Mouse (Mus musculus) testis, adult 2 months (tissue): ENCODE data around the gene Lrp3.

Experiments used
- CTCF ChIP-seq: fragments of 200-500 bp; IDR thresholded peaks from 2 replicates; pipeline ENCODE4 v1.5.1; 2012; ENCODE audit warnings: low read depth, mild to moderate bottlenecking, inconsistent platforms, low read length, moderate library complexity; ENCODE audit not compliant: control insufficient read depth, insufficient read depth, insufficient replicate concordance
- POLR2A ChIP-seq: fragments of 200-500 bp; IDR thresholded peaks from 2 replicates; pipeline ENCODE4 v1.6.1; 2012; ENCODE audit warnings: low read depth, mild to moderate bottlenecking, inconsistent platforms, low read length, moderate library complexity; ENCODE audit not compliant: control insufficient read depth

- TF ChIP-seq POLR2A (no peak), CTCF (peak; percentile 38; the same call in 1 of the 2 replicates)
These were observed 15.0 kb upstream of the Lrp3 start for GRCm38 (mm10) chr7:35230333-35230732.
